In the genomic region with DNA sequence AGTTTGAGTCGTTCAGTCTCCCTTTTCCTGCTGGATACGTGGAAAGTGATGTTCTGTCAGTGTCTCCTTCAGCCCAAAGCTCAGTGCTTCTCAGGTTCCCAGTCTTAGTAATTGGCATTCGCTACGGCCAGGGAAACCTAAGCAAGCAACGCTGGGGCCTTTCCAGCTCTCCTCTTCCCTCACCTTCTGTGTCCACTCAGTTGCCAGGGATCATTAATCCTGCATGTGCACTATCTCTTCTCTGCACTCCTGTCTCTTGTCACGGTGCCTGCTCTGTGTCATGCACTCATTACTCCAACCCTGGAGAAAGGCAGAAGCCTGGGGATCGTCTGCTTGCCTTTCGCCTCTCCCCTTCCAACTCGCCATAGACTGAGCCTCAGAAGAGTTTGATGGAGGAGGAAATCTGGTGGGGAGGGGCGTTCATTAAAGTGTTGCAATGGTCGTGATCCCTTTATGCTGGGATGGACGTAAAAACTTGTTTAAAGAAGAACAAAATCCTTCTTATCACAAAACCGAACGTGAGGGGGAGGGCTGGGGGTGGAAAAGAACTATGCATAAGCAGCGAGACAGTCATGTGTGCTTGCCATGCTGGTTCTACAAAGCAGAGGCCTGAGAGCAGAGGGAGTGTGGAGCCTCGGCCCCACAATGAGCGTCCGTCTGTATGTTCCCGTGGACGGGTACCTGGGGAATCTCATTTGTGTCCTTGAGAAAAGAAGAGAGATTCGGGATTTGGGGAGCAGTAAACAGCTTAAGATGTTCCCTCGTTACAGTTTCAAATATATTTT, we compare ENCODE assay signal across 9 mouse cellular contexts.
DNase-seq lines count a peak whose midpoint lies in the region; ATAC-seq and TF ChIP-seq lines count a peak whose summit lies in the region.
"Had no signal": no experiment of that assay in that cellular context is flagged by ENCODE, and none has a peak within 500 bp of the region (broad histone marks: within the 10 kb centered on the region; RNA-seq: fewer than 3 reads in every experiment).

No protein-coding gene starts in this region.

- H3K27me3 ChIP-seq in E14TG2a.4 (ENCODE audit: insufficient read depth, low read length), result no peaks in the 10 kb centered on the region
- no peaks in the 10 kb centered on the region for H3K27me3 ChIP-seq in intestine, postnatal 0 days (replicated peaks; ENCODE audit: control insufficient read depth, insufficient read depth, low read length)
- H3K27me3 ChIP-seq: liver, embryonic 15.5 days had no signal

- no peak for TF ChIP-seq CTCF in E14TG2a.4 (conservative IDR thresholded peaks at IDR 0.05; ENCODE audit: low read length)
- TF ChIP-seq CTCF in intestine, postnatal 0 days (IDR thresholded peaks at IDR 0.05; ENCODE audit: low read depth), result no peak

- H3K9ac ChIP-seq in intestine, postnatal 0 days (ENCODE audit: low read depth, low read length), result no peak overlapping the region
- H3K9ac ChIP-seq: liver, embryonic 15.5 days had no signal

- H3K4me1 ChIP-seq in E14TG2a.4 (replicated peaks; ENCODE audit: low read depth, low read length), result peaks cover 49% of the 10 kb centered on the region
- H3K4me1 ChIP-seq in intestine, postnatal 0 days (replicated peaks; ENCODE audit: control insufficient read depth, insufficient read depth, low read length), result no peaks in the 10 kb centered on the region
- H3K4me1 ChIP-seq: liver, embryonic 15.5 days had no signal

- H3K4me3 ChIP-seq in E14TG2a.4 (replicated peaks; ENCODE audit: low read length), result 0 out of 2 replicates have a peak overlapping the region, but pooled peaks have one; percentile 3
- H3K4me3 ChIP-seq in intestine, postnatal 0 days (ENCODE audit: low read depth, low read length), result no peak overlapping the region
- H3K4me3 ChIP-seq: liver, embryonic 15.5 days had no signal

- peak; percentile 64 for ATAC-seq in frontal cortex, adult (ENCODE audit: low TSS enrichment)
- peak; percentile 41; the same call in 1 of the 2 replicates for ATAC-seq in intestine, postnatal 0 days
- no peak for ATAC-seq in monocyte, adult 5-6 weeks (replicated peaks; ENCODE audit: insufficient number of reproducible peaks, low FRiP score, low TSS enrichment, poor library complexity, severe bottlenecking)

- 58% methylated on average over 22 of the region's 22 CpGs for WGBS in intestine, postnatal 0 days

- H3K4me2 ChIP-seq in intestine, postnatal 0 days (replicated peaks; ENCODE audit: low read depth), result peak overlapping the region; percentile 0; the same call in 1 of the 2 replicates
- H3K4me2 ChIP-seq: liver, embryonic 15.5 days had no signal

- H3K36me3 ChIP-seq in E14TG2a.4 (ENCODE audit: insufficient read depth, low read length), result 0 out of 2 replicates have a peak, but pooled peaks cover 3% of the 10 kb centered on the region
- no peaks in the 10 kb centered on the region for H3K36me3 ChIP-seq in intestine, postnatal 0 days (ENCODE audit: control insufficient read depth, insufficient read depth)
- H3K36me3 ChIP-seq: liver, embryonic 15.5 days had no signal

- no peak overlapping the region for H3K27ac ChIP-seq in intestine, postnatal 0 days (ENCODE audit: low read depth, low read length)
- H3K27ac ChIP-seq: liver, embryonic 15.5 days had no signal

- H3K9me3 ChIP-seq in E14TG2a.4 (ENCODE audit: low read length), result no peaks in the 10 kb centered on the region
- H3K9me3 ChIP-seq in intestine, postnatal 0 days (ENCODE audit: control insufficient read depth), result no peaks in the 10 kb centered on the region
- H3K9me3 ChIP-seq: liver, embryonic 15.5 days had no signal

- DNase-seq in frontal cortex, adult 2 months (ENCODE audit: extremely low spot score in 1 of 2, low spot score in 1 of 2), result no peak
- DNase-seq in cerebellum, postnatal 36 days, result peak; percentile 79 to 81
- DNase-seq in layer of hippocampus, postnatal 36 days, result no peak
- DNase-seq in thymus, postnatal 4 days, result no peak

Comparison
In these comparisons a context has a peak if more than half of its experiments do, and no peak if none do; other contexts are left out.
1. DNase-seq: peak in cerebellum, postnatal 36 days (2 of 2); none in frontal cortex, adult 2 months (0 of 2), layer of hippocampus, postnatal 36 days (0 of 2) and thymus, postnatal 4 days (single experiment).